Mouse (Mus musculus): ENCODE results near the gene Igf1r. TPM values are rescaled to one million over a fixed set of nuclear protein-coding genes. Genes with fewer than 3 reads are reported as not detected.

Igf1r gene
- polyA plus RNA-seq, 1 experiment from 2014 or later: 23.7 TPM

GRCm38 (mm10) chr7:68012123-68012474 lies 59.5 kb downstream of the Igf1r start:
- H3K9ac ChIP-seq: no peak overlapping the region
- ATAC-seq (ENCODE audit: low read depth): no peak
- WGBS: 69% methylated on average over 6 of the region's 6 CpGs
- no peaks in the 10 kb centered on the region for H3K27me3 ChIP-seq
- no peak overlapping the region for H3K4me2 ChIP-seq
- no peak overlapping the region for H3K4me3 ChIP-seq
- H3K9me3 ChIP-seq: no peaks in the 10 kb centered on the region; the same call in 1 of the 2 replicates
- H3K36me3 ChIP-seq: peaks cover 23% of the 10 kb centered on the region
- peaks cover 49% of the 10 kb centered on the region for H3K4me1 ChIP-seq (replicated peaks)
- H3K27ac ChIP-seq (replicated peaks): 0 out of 2 replicates have a peak overlapping the region, but pooled peaks have one; percentile 19

GRCm38 (mm10) chr7:68014495-68014894 lies 61.9 kb downstream of the Igf1r start:
- no peak overlapping the region for H3K4me2 ChIP-seq
- H3K4me3 ChIP-seq: no peak overlapping the region
- peaks cover 57% of the 10 kb centered on the region for H3K4me1 ChIP-seq (replicated peaks)
- ATAC-seq (ENCODE audit: low read depth): no peak
- H3K27ac ChIP-seq (replicated peaks): no peak overlapping the region
- no peaks in the 10 kb centered on the region for H3K27me3 ChIP-seq
- 86% methylated on average over 3 of the region's 3 CpGs for WGBS
- peaks cover 12% of the 10 kb centered on the region for H3K36me3 ChIP-seq
- H3K9me3 ChIP-seq: no peaks in the 10 kb centered on the region; the same call in 1 of the 2 replicates
- H3K9ac ChIP-seq: no peak overlapping the region

GRCm38 (mm10) chr7:68015404-68015803 lies 62.8 kb downstream of the Igf1r start:
- no peak overlapping the region for H3K27ac ChIP-seq (replicated peaks)
- ATAC-seq (ENCODE audit: low read depth): no peak
- peaks cover 55% of the 10 kb centered on the region for H3K4me1 ChIP-seq (replicated peaks)
- no peak overlapping the region for H3K9ac ChIP-seq
- H3K27me3 ChIP-seq: no peaks in the 10 kb centered on the region
- H3K36me3 ChIP-seq: peaks cover 12% of the 10 kb centered on the region
- H3K4me2 ChIP-seq: no peak overlapping the region
- H3K9me3 ChIP-seq: no peaks in the 10 kb centered on the region; the same call in 1 of the 2 replicates
- 98% methylated on average over 3 of the region's 3 CpGs for WGBS
- no peak overlapping the region for H3K4me3 ChIP-seq

GRCm38 (mm10) chr7:68018038-68018437 lies 65.4 kb downstream of the Igf1r start:
- Histone ChIP-seq H3K9ac (no peak overlapping the region), H3K27me3 (no peaks in the 10 kb centered on the region), H3K9me3 (no peaks in the 10 kb centered on the region; the same call in 1 of the 2 replicates), H3K36me3 (peaks cover 12% of the 10 kb centered on the region), H3K4me3 (no peak overlapping the region), H3K4me1 (replicated peaks) (peaks cover 46% of the 10 kb centered on the region), H3K27ac (replicated peaks) (no peak overlapping the region), H3K4me2 (no peak overlapping the region)
- no peak for ATAC-seq (ENCODE audit: low read depth)
- WGBS: 82% methylated on average over 4 of the region's 4 CpGs

GRCm38 (mm10) chr7:68020556-68020955 lies 67.9 kb downstream of the Igf1r start:
- no peak overlapping the region for H3K9ac ChIP-seq
- H3K27ac ChIP-seq (replicated peaks): no peak overlapping the region
- H3K4me3 ChIP-seq: no peak overlapping the region
- no peaks in the 10 kb centered on the region for H3K27me3 ChIP-seq
- peaks cover 11% of the 10 kb centered on the region; the same call in 1 of the 2 replicates for H3K36me3 ChIP-seq
- WGBS: 77% methylated on average over 2 of the region's 2 CpGs
- peaks cover 44% of the 10 kb centered on the region for H3K4me1 ChIP-seq (replicated peaks)
- no peak for ATAC-seq (ENCODE audit: low read depth)
- no peak overlapping the region for H3K4me2 ChIP-seq
- H3K9me3 ChIP-seq: no peaks in the 10 kb centered on the region; the same call in 1 of the 2 replicates

- H3K36me3 ChIP-seq: 0 out of 2 replicates have a peak, but pooled peaks cover 5% of the 10 kb centered on the region
- H3K4me1 ChIP-seq (replicated peaks): peaks cover 53% of the 10 kb centered on the region
- 78% methylated on average over 2 of the region's 2 CpGs for WGBS
- no peaks in the 10 kb centered on the region for H3K9me3 ChIP-seq
- H3K27ac ChIP-seq (replicated peaks): no peak overlapping the region
- no peak for ATAC-seq (ENCODE audit: low read depth)
- no peak overlapping the region for H3K4me2 ChIP-seq
- H3K27me3 ChIP-seq: no peaks in the 10 kb centered on the region
- no peak overlapping the region for H3K9ac ChIP-seq
- H3K4me3 ChIP-seq: no peak overlapping the region
Observed at GRCm38 (mm10) chr7:68021741-68022140, 69.1 kb downstream of the Igf1r start.

GRCm38 (mm10) chr7:68022188-68022587 lies 69.6 kb downstream of the Igf1r start:
- Histone ChIP-seq H3K27me3 (no peaks in the 10 kb centered on the region), H3K4me1 (replicated peaks) (peaks cover 48% of the 10 kb centered on the region), H3K9ac (no peak overlapping the region), H3K36me3 (0 out of 2 replicates have a peak, but pooled peaks cover 5% of the 10 kb centered on the region), H3K4me2 (no peak overlapping the region), H3K27ac (replicated peaks) (no peak overlapping the region), H3K9me3 (no peaks in the 10 kb centered on the region), H3K4me3 (no peak overlapping the region)
- no peak for ATAC-seq (ENCODE audit: low read depth)
- 88% methylated on average over 6 of the region's 6 CpGs for WGBS

GRCm38 (mm10) chr7:68023882-68024281 lies 71.3 kb downstream of the Igf1r start:
- Histone ChIP-seq H3K4me3 (no peak overlapping the region), H3K4me1 (replicated peaks) (peaks cover 48% of the 10 kb centered on the region), H3K4me2 (no peak overlapping the region), H3K9ac (no peak overlapping the region), H3K27ac (replicated peaks) (no peak overlapping the region), H3K9me3 (no peaks in the 10 kb centered on the region), H3K36me3 (0 out of 2 replicates have a peak, but pooled peaks cover 5% of the 10 kb centered on the region), H3K27me3 (no peaks in the 10 kb centered on the region)
- no peak for ATAC-seq (ENCODE audit: low read depth)
- 87% methylated on average over 4 of the region's 4 CpGs for WGBS

GRCm38 (mm10) chr7:68024625-68025024 lies 72.0 kb downstream of the Igf1r start:
- H3K9me3 ChIP-seq: no peaks in the 10 kb centered on the region
- H3K4me1 ChIP-seq (replicated peaks): peaks cover 55% of the 10 kb centered on the region
- 74% methylated on average over 4 of the region's 4 CpGs for WGBS
- no peak overlapping the region for H3K4me2 ChIP-seq
- no peaks in the 10 kb centered on the region for H3K27me3 ChIP-seq
- ATAC-seq (ENCODE audit: low read depth): no peak
- no peak overlapping the region for H3K4me3 ChIP-seq
- no peak overlapping the region for H3K27ac ChIP-seq (replicated peaks)
- H3K9ac ChIP-seq: no peak overlapping the region
- 0 out of 2 replicates have a peak, but pooled peaks cover 5% of the 10 kb centered on the region for H3K36me3 ChIP-seq

- Histone ChIP-seq H3K4me3 (no peak overlapping the region), H3K9me3 (no peaks in the 10 kb centered on the region), H3K9ac (no peak overlapping the region), H3K27ac (replicated peaks) (0 out of 2 replicates have a peak overlapping the region, but pooled peaks have one; percentile 39), H3K4me1 (replicated peaks) (peaks cover 56% of the 10 kb centered on the region), H3K4me2 (no peak overlapping the region), H3K36me3 (0 out of 2 replicates have a peak, but pooled peaks cover 5% of the 10 kb centered on the region), H3K27me3 (no peaks in the 10 kb centered on the region)
- ATAC-seq (ENCODE audit: low read depth): no peak
- WGBS: 27% methylated on average over 3 of the region's 3 CpGs
Observed at GRCm38 (mm10) chr7:68025396-68025795, 72.8 kb downstream of the Igf1r start.

- no peak for ATAC-seq (ENCODE audit: low read depth)
- H3K27ac ChIP-seq (replicated peaks): peak overlapping the region; percentile 39; the same call in 1 of the 2 replicates
- H3K4me3 ChIP-seq: no peak overlapping the region
- H3K36me3 ChIP-seq: 0 out of 2 replicates have a peak, but pooled peaks cover 5% of the 10 kb centered on the region
- no peak overlapping the region for H3K4me2 ChIP-seq
- peaks cover 56% of the 10 kb centered on the region for H3K4me1 ChIP-seq (replicated peaks)
- no peaks in the 10 kb centered on the region for H3K9me3 ChIP-seq
- H3K9ac ChIP-seq: no peak overlapping the region
- no peaks in the 10 kb centered on the region for H3K27me3 ChIP-seq
- WGBS: 60% methylated on average over 9 of the region's 9 CpGs
Observed at GRCm38 (mm10) chr7:68026076-68026475, 73.4 kb downstream of the Igf1r start.

- Histone ChIP-seq H3K9me3 (no peaks in the 10 kb centered on the region), H3K36me3 (0 out of 2 replicates have a peak, but pooled peaks cover 5% of the 10 kb centered on the region), H3K9ac (no peak overlapping the region), H3K4me1 (replicated peaks) (peaks cover 52% of the 10 kb centered on the region), H3K27me3 (no peaks in the 10 kb centered on the region), H3K4me2 (no peak overlapping the region), H3K27ac (replicated peaks) (no peak overlapping the region), H3K4me3 (no peak overlapping the region)
- ATAC-seq (ENCODE audit: low read depth): no peak
- WGBS: 54% methylated on average over 4 of the region's 4 CpGs
Observed at GRCm38 (mm10) chr7:68028167-68028566, 75.5 kb downstream of the Igf1r start.

GRCm38 (mm10) chr7:68030846-68031245 lies 78.2 kb downstream of the Igf1r start:
- H3K27me3 ChIP-seq: no peaks in the 10 kb centered on the region
- H3K9ac ChIP-seq: no peak overlapping the region
- no peak overlapping the region for H3K4me2 ChIP-seq
- no peak overlapping the region for H3K4me3 ChIP-seq
- no peaks in the 10 kb centered on the region for H3K9me3 ChIP-seq
- WGBS: 24% methylated on average over 9 of the region's 9 CpGs
- H3K27ac ChIP-seq (replicated peaks): peak overlapping the region; percentile 20; the same call in 1 of the 2 replicates
- H3K4me1 ChIP-seq (replicated peaks): peaks cover 52% of the 10 kb centered on the region
- H3K36me3 ChIP-seq: no peaks in the 10 kb centered on the region
- no peak for ATAC-seq (ENCODE audit: low read depth)

All from neural tube, embryonic 13.5 days (tissue).